In the genomic region with DNA sequence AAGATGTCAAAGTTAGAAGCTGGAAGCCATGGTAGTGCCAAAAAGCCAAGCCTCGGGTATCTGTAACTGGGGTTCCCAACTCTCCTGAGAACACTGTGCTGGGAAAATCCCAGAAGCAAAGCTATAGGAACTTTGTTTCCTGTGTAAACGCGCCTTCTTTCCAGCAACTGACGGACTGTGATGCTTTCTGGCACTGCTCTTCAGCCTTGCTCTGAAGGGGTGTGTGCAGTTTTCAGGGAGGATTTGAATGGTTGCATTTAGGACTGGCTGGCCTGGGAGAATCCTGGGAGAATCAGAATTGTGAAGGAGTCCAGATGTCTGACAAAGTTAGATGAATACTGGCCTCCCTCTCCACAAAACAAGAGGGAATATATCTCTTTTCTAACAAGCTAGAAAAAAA, we compare ENCODE assay signal across 25 mouse cellular contexts. TPM values are rescaled to one million over a fixed set of nuclear protein-coding genes. Genes with fewer than 3 reads are reported as not detected.
DNase-seq lines count a peak whose midpoint lies in the region; ATAC-seq lines count a peak whose summit lies in the region.
"Had no signal": no experiment of that assay in that cellular context is flagged by ENCODE, and none has a peak within 500 bp of the region (broad histone marks: within the 10 kb centered on the region; RNA-seq: fewer than 3 reads in every experiment).

No protein-coding gene starts in this region.

- H3K4me2 ChIP-seq in limb, embryonic 12.5 days, result no peak overlapping the region
- H3K4me2 ChIP-seq: forebrain, embryonic 12.5 days; hindbrain, embryonic 15.5 days; midbrain, embryonic 12.5 days had no signal

- H3K36me3 ChIP-seq in limb, embryonic 10.5 days, result no peaks in the 10 kb centered on the region
- H3K36me3 ChIP-seq in limb, embryonic 12.5 days, result no peaks in the 10 kb centered on the region
- H3K36me3 ChIP-seq: forebrain, embryonic 12.5 days; hindbrain, embryonic 15.5 days; midbrain, embryonic 12.5 days had no signal

- H3K27ac ChIP-seq in limb, embryonic 10.5 days, result peak overlapping the region; percentile 53; the same call in 1 of the 2 replicates
- H3K27ac ChIP-seq in limb, embryonic 12.5 days, result peak overlapping the region; percentile 62
- H3K27ac ChIP-seq: forebrain, embryonic 12.5 days; gastrocnemius, adult 2 months; hindbrain, embryonic 15.5 days; liver, embryonic 14.5 days; midbrain, embryonic 12.5 days had no signal

- WGBS in limb, embryonic 10.5 days, result 85% methylated on average over 4 of the region's 4 CpGs
- WGBS in limb, embryonic 12.5 days, result 76% methylated on average over 4 of the region's 4 CpGs

- DNase-seq in heart, postnatal 4 days, result peak; percentile 28
- no peak for DNase-seq in heart, postnatal 36 days
- peak; percentile 28 to 44 for DNase-seq in kidney, postnatal 4 days
- no peak for DNase-seq in kidney, adult 11 months
- no peak for DNase-seq in limb, embryonic 10.5 days (ENCODE audit: low spot score)
- no peak for DNase-seq in spleen, postnatal 36 days (ENCODE audit: low spot score in 2 of 2)
- DNase-seq: adrenal gland, adult 2 months; cerebellum, adult 2 months; cerebellum, postnatal 36 days; gastrocnemius, adult 2 months; heart, postnatal 14 days; kidney, adult 2 months; retina, postnatal 1 day; thymus, postnatal 4 days had no signal

- intact Hi-C loops in heart, postnatal 36 days (cut with DNase I), result no loop called here

- H3K9me3 ChIP-seq in limb, embryonic 10.5 days (replicated peaks), result no peaks in the 10 kb centered on the region
- H3K9me3 ChIP-seq in limb, embryonic 12.5 days, result no peaks in the 10 kb centered on the region
- H3K9me3 ChIP-seq: forebrain, embryonic 12.5 days; hindbrain, embryonic 15.5 days; midbrain, embryonic 12.5 days had no signal

- H3K4me1 ChIP-seq in limb, embryonic 10.5 days, result peaks cover 12% of the 10 kb centered on the region
- peaks cover 15% of the 10 kb centered on the region for H3K4me1 ChIP-seq in limb, embryonic 12.5 days (replicated peaks)
- H3K4me1 ChIP-seq: forebrain, embryonic 12.5 days; hindbrain, embryonic 15.5 days; midbrain, embryonic 12.5 days had no signal

- H3K9ac ChIP-seq in limb, embryonic 12.5 days (replicated peaks), result no peak overlapping the region
- H3K9ac ChIP-seq: forebrain, embryonic 12.5 days; hindbrain, embryonic 15.5 days; liver, embryonic 14.5 days; midbrain, embryonic 12.5 days had no signal

- no peak for ATAC-seq in limb, embryonic 12.5 days (ENCODE audit: insufficient number of reproducible peaks, insufficient read depth, low FRiP score, low TSS enrichment, low read depth)

- H3K27me3 ChIP-seq in limb, embryonic 10.5 days (ENCODE audit: low read depth, poor library complexity, severe bottlenecking), result no peaks in the 10 kb centered on the region
- H3K27me3 ChIP-seq in limb, embryonic 12.5 days, result no peaks in the 10 kb centered on the region
- H3K27me3 ChIP-seq: forebrain, embryonic 12.5 days; hindbrain, embryonic 15.5 days; midbrain, embryonic 12.5 days had no signal

- H3K4me3 ChIP-seq in limb, embryonic 10.5 days, result no peak overlapping the region
- no peak overlapping the region for H3K4me3 ChIP-seq in limb, embryonic 12.5 days (replicated peaks)
- H3K4me3 ChIP-seq: forebrain, embryonic 12.5 days; gastrocnemius, adult 2 months; hindbrain, embryonic 15.5 days; midbrain, embryonic 12.5 days had no signal

RNA-seq across cellular contexts. Expression of a gene that starts 57.2 kb away (rescaled TPM):
- total RNA-seq in heart, postnatal 4 days (2021), result not detected
- not detected for total RNA-seq in heart, postnatal 36 days (2021)
- not detected in 2 replicates for polyA plus RNA-seq in limb, embryonic 10.5 days (2016; fragmentation: Nextera tagmentation; extraction: Ambion mirVana)
- polyA plus RNA-seq in limb, embryonic 12.5 days (2016; fragmentation: Nextera tagmentation; extraction: Ambion mirVana), result not detected in 2 replicates
- total RNA-seq: adrenal gland, adult 2 months; gastrocnemius, adult 2 months; heart, postnatal 14 days; layer of hippocampus, adult 8-10 months; left cerebral cortex, postnatal 25 days; megakaryocyte progenitor cell, adult 5-6 weeks; monocyte, adult 5-6 weeks had no signal
- polyA plus RNA-seq: adrenal gland, adult 2 months; cerebellum, adult 2 months; forebrain, embryonic 12.5 days; gonadal fat pad, adult 2 months; hindbrain, embryonic 15.5 days; kidney, adult 2 months; liver, embryonic 14.5 days; midbrain, embryonic 12.5 days; neural tube, embryonic 11.5 days had no signal

Comparison
In these comparisons a context has a peak if more than half of its experiments do, and no peak if none do; other contexts are left out.
1. DNase-seq: peak in heart, postnatal 4 days (single experiment) and kidney, postnatal 4 days (2 of 2); none in heart, postnatal 36 days (0 of 2), kidney, adult 11 months (single experiment), limb, embryonic 10.5 days (single experiment) and spleen, postnatal 36 days (0 of 2).